Mouse (Mus musculus) liver, adult 2 months (tissue): ENCODE data around the gene Helt. TPM values are rescaled to one million over a fixed set of nuclear protein-coding genes. Genes with fewer than 3 reads are reported as not detected.

Experiments
- DNase-seq: peaks from one replicate; pipeline ENCODE4 v3.0.0-alpha.2; 2011; ENCODE audit warnings: low read depth, low spot score; ENCODE audit errors: extremely low read depth
- H3K27ac ChIP-seq: fragments of 200-500 bp; replicated peaks from 2 replicates; pipeline ENCODE4 v1.5.1; 2012; ENCODE audit warnings: low read depth, mild to moderate bottlenecking, control low read depth, inconsistent platforms, low read length; ENCODE audit not compliant: insufficient read depth
- H3K27me3 ChIP-seq: fragments of 200-500 bp; 2 replicates; pipeline ENCODE4 v1.6.1; 2012; ENCODE audit warnings: mild to moderate bottlenecking, moderate library complexity, low read length, inconsistent platforms; ENCODE audit not compliant: control insufficient read depth, insufficient read depth
- H3K36me3 ChIP-seq: fragments of 200-500 bp; 2 replicates; pipeline ENCODE4 v1.6.1; 2012; ENCODE audit warnings: low read length, inconsistent platforms; ENCODE audit not compliant: control insufficient read depth, insufficient read depth
- H3K4me1 ChIP-seq: fragments of 200-500 bp; 2 replicates; pipeline ENCODE4 v1.6.1; 2011; ENCODE audit warnings: low read length; ENCODE audit not compliant: control insufficient read depth, insufficient read depth
- H3K4me3 ChIP-seq: fragments of 200-500 bp; 2 replicates; pipeline ENCODE4 v1.5.1; 2011; ENCODE audit warnings: low read depth, mild to moderate bottlenecking, control low read depth, low read length, moderate library complexity; ENCODE audit not compliant: insufficient read depth
- H3K79me2 ChIP-seq: fragments of 200-500 bp; 2 replicates; pipeline ENCODE4 v1.6.1; 2012; ENCODE audit warnings: inconsistent platforms, mild to moderate bottlenecking, low read length, moderate library complexity; ENCODE audit not compliant: control insufficient read depth, insufficient read depth
- H3K9ac ChIP-seq: fragments of 200-500 bp; 2 replicates; pipeline ENCODE4 v1.6.1; 2012; ENCODE audit warnings: low read depth, mild to moderate bottlenecking, control low read depth, inconsistent platforms, low read length
- CTCF ChIP-seq: fragments of 200-500 bp; IDR thresholded peaks from 2 replicates; pipeline ENCODE4 v1.5.1; 2011; ENCODE audit warnings: low read depth, low read length, control low read depth
- POLR2A ChIP-seq: fragments of 200-500 bp; IDR thresholded peaks from 2 replicates; pipeline ENCODE4 v1.6.1; 2011; ENCODE audit warnings: low read length, control low read depth; ENCODE audit not compliant: insufficient read depth; ENCODE audit errors: extremely low read depth
- WGBS: fragments of 180-500 bp; shearing (Covaris S2); methylation state at CpG from one replicate; pipeline ENCODE4 v1.1.7; 2018; 5-methylcytosine and 5-hydroxymethylcytosine counted together
- polyA plus RNA-seq: library from polyadenylated mRNA; depleted of rRNA; stranded (reverse); fragments of >200 nt; gene quantifications from 2 replicates; pipeline ENCODE4 v1.2.3, GENCODE M21; 2012
- total RNA-seq: library from RNA; depleted of rRNA; stranded (reverse); fragments of >200 nt; gene quantifications from 2 replicates; pipeline ENCODE4 v1.2.3, GENCODE M21; 2014

The Helt gene
- total and polyA plus RNA-seq, 2 experiments: not detected

- TF ChIP-seq POLR2A: no peak
- H3K27ac ChIP-seq: no peak overlapping the region
- H3K4me3 ChIP-seq: no peak overlapping the region
- peaks cover 10% of the 10 kb centered on the region; the same call in 1 of the 2 replicates for H3K27me3 ChIP-seq
- no peak for DNase-seq
- H3K36me3 ChIP-seq: no peaks in the 10 kb centered on the region
- no peaks in the 10 kb centered on the region for H3K4me1 ChIP-seq
- 86% methylated on average over 6 of the region's 6 CpGs for WGBS
- H3K79me2 ChIP-seq: no peaks in the 10 kb centered on the region
- H3K9ac ChIP-seq: no peak overlapping the region
These were observed 6.5 kb downstream of the Helt start for GRCm38 (mm10) chr8:46288021-46288420.

GRCm38 (mm10) chr8:46285980-46286379 is 8.5 kb downstream of the Helt start:
- Histone ChIP-seq H3K27me3 (peaks cover 5% of the 10 kb centered on the region; the same call in 1 of the 2 replicates), H3K79me2 (no peaks in the 10 kb centered on the region), H3K9ac (no peak overlapping the region), H3K36me3 (no peaks in the 10 kb centered on the region), H3K4me1 (no peaks in the 10 kb centered on the region), H3K4me3 (no peak overlapping the region), H3K27ac (no peak overlapping the region)
- WGBS: 81% methylated on average over 4 of the region's 4 CpGs
- no peak for TF ChIP-seq POLR2A
- no peak for TF ChIP-seq CTCF
- no peak for DNase-seq

GRCm38 (mm10) chr8:46281536-46281935 is 12.9 kb downstream of the Helt start:
- Histone ChIP-seq H3K4me1 (no peaks in the 10 kb centered on the region), H3K9ac (no peak overlapping the region), H3K36me3 (no peaks in the 10 kb centered on the region), H3K4me3 (no peak overlapping the region), H3K27me3 (no peaks in the 10 kb centered on the region), H3K79me2 (no peaks in the 10 kb centered on the region), H3K27ac (no peak overlapping the region)
- TF ChIP-seq POLR2A (no peak), CTCF (peak; percentile 87)
- peak; percentile 45 for DNase-seq
- WGBS: 7% methylated on average over 13 of the region's 13 CpGs

GRCm38 (mm10) chr8:46276939-46277338 is 17.5 kb downstream of the Helt start:
- Histone ChIP-seq H3K27me3 (no peaks in the 10 kb centered on the region), H3K27ac (no peak overlapping the region), H3K4me3 (no peak overlapping the region), H3K36me3 (no peaks in the 10 kb centered on the region), H3K79me2 (no peaks in the 10 kb centered on the region), H3K4me1 (no peaks in the 10 kb centered on the region), H3K9ac (no peak overlapping the region)
- no peak for TF ChIP-seq POLR2A
- TF ChIP-seq CTCF: no peak
- DNase-seq: no peak
- WGBS: 84% methylated on average over 14 of the region's 14 CpGs

GRCm38 (mm10) chr8:46270741-46271140 is 23.7 kb downstream of the Helt start:
- H3K4me1 ChIP-seq: no peaks in the 10 kb centered on the region
- H3K27me3 ChIP-seq: no peaks in the 10 kb centered on the region
- no peak overlapping the region for H3K27ac ChIP-seq
- TF ChIP-seq POLR2A (no peak), CTCF (no peak)
- H3K9ac ChIP-seq: no peak overlapping the region
- H3K79me2 ChIP-seq: no peaks in the 10 kb centered on the region
- WGBS: 68% methylated on average over 6 of the region's 6 CpGs
- no peak for DNase-seq
- H3K4me3 ChIP-seq: no peak overlapping the region
- H3K36me3 ChIP-seq: no peaks in the 10 kb centered on the region

- TF ChIP-seq POLR2A: no peak
- TF ChIP-seq CTCF: no peak
- no peaks in the 10 kb centered on the region for H3K36me3 ChIP-seq
- no peaks in the 10 kb centered on the region for H3K79me2 ChIP-seq
- no peaks in the 10 kb centered on the region for H3K4me1 ChIP-seq
- H3K27ac ChIP-seq: no peak overlapping the region
- no peak overlapping the region for H3K9ac ChIP-seq
- DNase-seq: no peak
- H3K4me3 ChIP-seq: no peak overlapping the region
- no peaks in the 10 kb centered on the region for H3K27me3 ChIP-seq
- 73% methylated on average over 3 of the region's 3 CpGs for WGBS
These were observed 24.3 kb downstream of the Helt start for GRCm38 (mm10) chr8:46270147-46270546.
